Mouse (Mus musculus): ENCODE results near the gene B3gnt2.

Gene B3gnt2

DNA sequence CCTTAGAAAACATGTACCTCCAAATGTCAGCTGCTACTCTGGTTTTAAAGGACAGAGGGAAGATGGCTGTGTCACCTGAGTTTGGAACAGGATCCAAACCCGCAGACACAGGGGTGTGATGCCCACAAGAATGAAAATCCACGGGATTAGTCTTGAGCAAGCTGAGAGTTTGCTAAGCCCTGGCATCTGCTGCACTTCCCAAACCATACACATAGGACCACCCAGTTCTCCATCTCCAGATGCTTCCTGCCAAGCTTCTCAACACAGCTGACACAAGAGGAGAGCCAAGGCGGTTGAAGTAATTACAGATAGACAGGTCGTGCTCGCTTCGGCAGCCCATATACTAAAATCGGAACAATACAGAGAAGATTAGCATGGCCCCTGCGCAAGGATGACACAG, 7.8 kb upstream of the B3gnt2 start:
- DNase-seq: no peak

GRCm38 (mm10) chr11:22867691-22868090, 6.9 kb upstream of the B3gnt2 start:
- no peak for DNase-seq

DNA sequence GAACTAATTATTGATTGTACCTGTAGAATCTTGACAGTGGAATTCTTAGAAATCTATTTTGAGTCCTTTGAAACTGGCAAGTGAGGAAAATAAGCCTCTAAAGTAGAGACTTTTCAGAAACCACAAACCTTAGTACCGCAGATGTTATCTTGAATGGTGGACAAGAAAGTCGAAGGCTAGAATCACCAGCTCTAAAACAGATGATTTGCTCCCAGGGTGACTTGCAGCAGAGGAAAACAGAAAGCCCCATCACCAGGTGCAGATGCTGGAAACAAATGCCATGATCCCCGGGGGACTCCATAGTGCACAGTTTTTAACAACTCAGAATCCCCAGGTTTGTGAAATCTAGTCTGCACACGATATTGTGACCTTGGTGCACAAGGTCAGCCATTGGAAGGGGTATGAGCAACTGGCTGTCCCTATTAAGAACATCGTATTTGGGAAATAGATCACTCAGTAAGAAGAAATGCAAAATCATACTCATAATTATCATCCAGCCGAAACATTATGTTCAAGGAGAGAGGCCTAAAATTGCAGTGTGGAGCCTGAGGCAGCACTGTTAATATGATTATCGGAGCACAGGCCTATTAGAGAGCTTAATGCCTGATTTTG, 5.0 kb upstream of the B3gnt2 start:
- DNase-seq: no peak

DNA sequence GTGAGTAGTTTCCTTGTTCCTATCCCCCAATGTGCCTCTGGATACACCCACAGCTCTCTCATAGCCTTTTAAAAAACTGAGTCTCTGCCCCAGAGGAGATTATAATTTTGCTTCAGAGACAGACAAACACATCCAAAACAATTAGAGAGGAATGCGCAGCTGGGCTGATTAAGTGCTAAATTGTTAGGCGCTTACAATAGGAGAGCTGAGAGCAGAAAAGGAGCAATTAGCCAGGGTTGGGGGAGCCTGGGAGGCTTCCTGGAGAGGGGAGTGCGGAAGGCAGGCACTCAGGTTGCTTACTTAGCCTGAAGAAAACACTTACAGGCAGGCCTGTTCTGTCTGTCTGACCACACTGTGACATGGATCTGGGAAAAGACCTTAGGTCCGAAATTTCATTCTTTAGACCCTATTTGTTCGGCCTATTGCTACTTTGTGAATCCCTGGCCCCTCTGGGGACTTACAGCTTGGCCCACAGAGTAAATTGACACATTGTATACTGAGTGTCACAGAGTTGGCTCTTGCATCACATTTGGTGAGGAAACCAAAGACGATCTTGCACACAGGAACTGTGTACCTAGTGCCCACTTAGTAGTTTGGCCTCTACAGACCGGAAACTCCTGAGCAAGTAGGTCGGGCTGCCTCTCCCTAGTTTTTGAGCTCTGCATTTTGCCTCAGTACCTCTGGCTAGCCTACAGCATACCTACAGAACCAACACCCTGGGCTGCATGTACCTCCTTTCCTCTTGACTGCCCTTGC, 3.7 kb upstream of the B3gnt2 start:
- no peak for DNase-seq

- DNase-seq: no peak
Measured at GRCm38 (mm10) chr11:22863581-22863980, 2.8 kb upstream of the B3gnt2 start.

- DNase-seq: no peak
Measured at GRCm38 (mm10) chr11:22861315-22861714, 554 bp upstream of the B3gnt2 start.

DNA sequence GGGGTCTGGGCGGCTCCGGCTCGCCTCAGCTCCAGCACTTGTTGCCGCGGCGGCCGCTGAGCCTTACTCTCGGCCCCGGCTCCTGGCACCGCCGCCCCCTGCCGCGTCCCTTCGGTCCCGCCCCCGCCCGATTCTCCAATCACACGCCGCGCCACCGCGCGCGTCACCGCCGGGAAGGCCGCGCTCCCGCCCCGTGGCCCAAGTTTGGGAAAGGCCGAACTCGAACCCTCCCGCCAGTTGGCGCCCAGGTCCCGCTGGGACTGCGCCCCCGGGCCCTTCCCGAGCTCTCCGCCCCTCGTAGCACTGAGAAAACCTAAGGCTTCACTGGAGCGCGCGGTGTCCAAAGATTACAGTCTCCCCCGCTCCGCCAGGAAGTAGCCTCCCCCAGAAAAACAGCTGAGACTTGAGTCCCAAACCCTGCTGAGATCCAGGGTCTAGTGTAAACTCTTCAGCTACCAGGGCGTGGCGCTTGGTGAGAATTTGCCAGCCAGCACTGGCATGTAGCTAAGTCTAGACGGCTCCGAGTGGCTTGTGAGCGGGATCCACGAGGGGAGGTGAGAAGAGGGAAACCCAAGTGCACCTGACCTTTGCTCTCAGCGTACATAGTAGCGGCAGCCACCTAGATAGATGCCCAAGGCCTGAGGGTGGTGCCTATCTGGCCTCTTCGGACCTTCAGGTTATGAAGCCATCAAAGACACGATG, 977 bp downstream of the B3gnt2 start:
- peak; percentile 75 for DNase-seq

DNA sequence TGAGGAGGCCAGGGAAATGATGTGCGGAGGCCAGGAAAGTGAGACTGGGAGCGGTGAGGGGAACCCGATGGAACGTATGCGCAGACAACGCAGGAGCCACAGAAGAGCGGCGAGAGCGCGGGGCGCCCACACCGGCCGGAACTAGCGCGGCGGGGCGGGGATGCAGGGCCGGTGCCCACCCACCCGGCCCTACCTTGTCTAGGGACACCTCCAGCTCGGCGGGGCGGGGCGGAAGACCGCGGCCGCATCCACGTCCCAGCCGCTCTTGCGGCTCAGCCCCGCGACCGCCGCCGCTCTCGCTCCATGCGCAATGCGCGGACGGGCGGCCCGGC, 1.5 kb downstream of the B3gnt2 start:
- DNase-seq: no peak

- no peak for DNase-seq
Measured at GRCm38 (mm10) chr11:22858441-22859300, 2.1 kb downstream of the B3gnt2 start.

DNA sequence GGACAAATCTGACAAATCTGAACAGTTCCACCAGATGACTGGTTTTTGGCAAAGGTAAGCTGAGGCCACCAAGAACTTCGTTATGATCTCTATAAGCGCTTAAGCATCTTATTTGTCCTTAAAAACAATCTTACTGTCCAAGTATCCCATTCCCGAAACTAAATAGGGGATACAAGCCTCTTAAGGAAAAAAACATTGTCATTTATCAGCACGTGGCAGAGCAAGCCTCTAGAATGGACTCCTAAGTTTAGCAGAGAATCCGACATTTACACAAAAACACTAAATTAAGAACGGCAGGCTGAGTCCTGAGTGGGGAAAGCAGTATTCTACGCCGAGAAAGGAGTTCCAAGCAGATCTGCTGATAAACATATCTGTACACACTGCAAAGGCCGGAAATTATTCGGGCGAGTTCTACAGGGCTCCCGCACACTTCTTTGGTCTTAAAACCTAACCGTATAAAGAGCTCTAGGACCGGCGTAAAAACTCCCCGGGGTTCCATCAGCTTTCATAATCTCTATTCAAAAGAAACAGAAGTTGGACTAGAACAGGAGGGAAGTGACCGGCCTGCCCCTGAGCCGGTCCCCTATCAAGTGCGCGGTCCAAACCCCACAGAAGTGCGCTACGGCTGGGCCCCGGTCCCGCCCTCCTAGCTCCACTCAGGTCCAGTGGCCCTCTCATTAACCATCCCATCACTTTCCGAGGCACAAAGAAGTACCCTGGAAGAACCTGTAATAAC, 2.9 kb downstream of the B3gnt2 start:
- no peak for DNase-seq

- DNase-seq: no peak
Measured at GRCm38 (mm10) chr11:22857106-22857704, 3.6 kb downstream of the B3gnt2 start.

DNA sequence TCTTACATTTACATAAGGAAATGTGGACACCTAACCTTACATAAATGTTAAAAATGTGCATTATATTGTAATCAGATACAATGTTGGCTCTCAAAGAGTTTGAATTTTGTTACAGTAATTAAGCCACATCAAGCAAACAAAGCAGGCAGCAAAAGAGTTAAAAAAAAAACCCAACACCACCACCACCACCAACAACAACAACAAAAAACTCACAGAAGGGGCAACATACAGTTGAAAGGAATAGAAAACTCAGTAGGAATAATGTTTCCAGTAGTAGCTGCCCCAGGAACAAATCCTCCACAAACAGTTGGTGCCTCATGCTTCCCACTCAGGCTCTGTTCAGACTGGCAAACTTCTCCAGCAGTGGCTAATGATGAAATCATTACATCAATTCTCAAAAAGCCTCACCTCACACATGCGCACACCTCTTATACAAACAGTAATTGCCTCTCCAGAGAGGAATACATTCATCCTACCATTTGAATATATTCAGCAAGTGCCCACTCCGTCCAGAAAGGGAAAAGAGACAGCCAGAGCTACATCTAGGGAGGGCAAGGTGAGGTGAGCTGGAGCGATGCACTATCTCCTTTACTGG, 4.3 kb downstream of the B3gnt2 start:
- DNase-seq: peak; percentile 50

- no peak for DNase-seq
Measured at GRCm38 (mm10) chr11:22854571-22854970, 6.2 kb downstream of the B3gnt2 start.

DNA sequence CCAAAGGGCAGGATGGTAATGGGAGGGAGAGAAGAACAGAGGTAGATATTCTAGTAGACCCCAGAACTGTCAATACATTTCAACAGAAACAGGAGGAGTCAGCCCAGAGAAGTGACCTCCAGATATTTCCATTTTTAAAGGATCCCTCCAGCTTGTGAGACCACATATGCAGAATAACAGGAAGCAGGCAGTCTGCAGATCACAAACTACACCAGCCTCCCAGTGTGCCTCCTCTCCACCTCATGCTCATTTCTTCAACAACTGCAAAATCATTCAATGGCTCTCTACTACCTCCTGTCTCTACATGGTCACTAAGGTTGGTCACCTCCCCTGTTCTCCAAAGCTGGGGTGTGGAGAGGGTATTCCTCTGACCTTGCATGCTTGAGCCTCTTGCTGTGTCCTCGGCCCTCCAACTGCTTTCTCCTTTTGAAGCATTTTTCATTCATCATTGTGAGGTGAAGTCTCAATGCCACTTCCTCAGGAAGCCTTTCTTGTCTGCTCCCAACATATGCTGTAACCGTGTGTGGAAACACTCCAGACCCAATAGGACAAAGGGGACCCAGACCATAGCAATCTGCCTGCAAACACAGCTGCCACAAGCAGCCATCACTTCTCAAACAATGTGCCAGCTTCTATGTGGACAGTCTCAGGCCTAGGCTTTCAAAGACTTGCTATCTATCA, 7.1 kb downstream of the B3gnt2 start:
- DNase-seq: no peak

DNA sequence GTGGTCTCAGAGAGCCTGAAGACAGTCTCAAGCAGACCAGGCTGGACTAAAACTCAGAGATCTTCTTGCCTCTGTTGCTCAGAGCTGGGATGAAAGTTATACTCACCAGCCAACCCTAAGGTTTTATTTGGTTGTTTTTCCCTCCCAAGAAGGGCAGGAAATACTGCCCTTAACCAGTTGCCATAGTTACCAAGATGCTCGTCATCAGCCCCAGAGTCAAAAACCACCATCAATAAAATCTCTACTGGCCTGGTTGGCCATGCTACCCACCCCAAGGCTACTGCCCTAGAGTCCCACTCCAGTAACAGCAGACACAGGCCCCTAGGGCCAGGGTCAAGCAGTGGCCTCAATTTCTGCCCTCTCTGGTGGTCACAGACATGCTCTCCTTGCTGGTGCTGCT, 8.3 kb downstream of the B3gnt2 start:
- no peak for DNase-seq

DNA sequence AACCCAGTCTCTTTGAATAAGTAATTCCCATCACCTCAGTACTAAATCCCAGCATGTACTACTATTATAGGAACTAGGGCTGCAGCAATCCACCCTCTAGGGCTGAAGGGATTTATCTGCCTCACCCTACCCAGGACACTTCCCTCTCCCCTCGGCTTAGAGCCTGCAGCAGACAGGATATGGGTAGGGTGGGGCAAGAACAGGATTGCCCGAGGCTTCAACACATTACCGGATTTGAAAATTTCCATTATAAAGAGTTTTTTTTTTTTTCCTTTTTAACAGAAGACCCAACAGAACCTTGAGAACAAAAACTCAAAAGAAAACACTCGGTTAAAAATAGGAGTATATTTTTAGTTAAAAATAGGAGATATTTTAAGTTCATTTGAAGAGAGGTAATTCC, 9.3 kb downstream of the B3gnt2 start:
- no peak for DNase-seq

- DNase-seq: no peak
Measured at GRCm38 (mm10) chr11:22850077-22850476, 10.7 kb downstream of the B3gnt2 start.

DNA sequence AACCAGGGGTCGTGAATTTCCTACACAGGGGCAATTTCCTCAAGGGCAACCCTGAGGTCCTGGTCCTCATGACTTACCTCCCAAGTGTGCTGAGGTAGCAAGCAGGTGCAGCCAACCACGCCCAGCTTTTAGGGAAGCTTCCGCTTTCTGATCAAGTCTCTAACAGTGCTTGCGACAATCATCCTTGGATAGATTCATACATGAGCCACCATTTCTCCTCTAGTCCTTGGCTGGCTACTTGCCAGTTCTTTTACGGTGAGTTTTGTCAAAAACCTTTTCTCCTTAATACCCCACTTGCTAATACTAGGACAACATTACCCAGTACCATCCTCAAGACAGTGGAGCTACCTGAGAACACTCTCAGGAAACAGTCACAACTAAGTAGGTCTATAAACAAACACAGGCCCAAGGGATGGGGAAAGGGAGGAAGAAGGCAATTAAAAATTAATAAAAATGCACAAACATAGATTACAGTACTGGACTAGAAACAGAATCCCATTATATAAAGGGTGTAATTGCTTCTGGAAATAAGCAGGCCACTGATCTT, 12.0 kb downstream of the B3gnt2 start:
- no peak for DNase-seq

GRCm38 (mm10) chr11:22847732-22848648, 12.8 kb downstream of the B3gnt2 start:
- no peak for DNase-seq

Measured in layer of hippocampus, adult 9-11 months (tissue).